Mouse (Mus musculus) E14TG2a.4 (cell line): Measurements from ENCODE around the gene Hoxa10.
A peak's percentile ranks its signal among the peaks of the same experiment; 100 is the strongest.

Experiments
- H3K27me3 ChIP-seq: 2 replicates; pipeline ENCODE4 v1.6.1; 2014; ENCODE audit warnings: low read length, control low read depth; ENCODE audit not compliant: insufficient read depth
- H3K36me3 ChIP-seq: 2 replicates; pipeline ENCODE4 v1.6.1; 2014; ENCODE audit warnings: low read length, control low read depth; ENCODE audit not compliant: insufficient read depth
- H3K4me1 ChIP-seq: replicated peaks from 2 replicates; pipeline ENCODE4 v1.6.1; 2014; ENCODE audit warnings: low read depth, low read length, control low read depth
- H3K4me3 ChIP-seq: replicated peaks from 2 replicates; pipeline ENCODE4 v1.5.1; 2014; ENCODE audit warnings: mild to moderate bottlenecking, low read length
- H3K9me3 ChIP-seq: 2 replicates; pipeline ENCODE4 v1.6.1; 2014; ENCODE audit warnings: low read length, control low read depth
- CTCF ChIP-seq: conservative IDR thresholded peaks from 2 replicates; pipeline ENCODE4 v1.5.1; 2014; ENCODE audit warnings: low read length
- NANOG ChIP-seq: IDR thresholded peaks from 2 replicates; pipeline ENCODE4 v1.6.1; 2014; ENCODE audit warnings: borderline replicate concordance, low read length, mixed read lengths
- POU5F1 ChIP-seq: IDR thresholded peaks from 2 replicates; pipeline ENCODE4 v1.6.1; 2014; ENCODE audit warnings: low read length, borderline replicate concordance

Hoxa10 gene

GRCm38 (mm10) chr6:52273656-52274280, 33.1 kb upstream of the Hoxa10 start:
- peaks cover 41% of the 10 kb centered on the region for H3K4me1 ChIP-seq
- no peak for TF ChIP-seq CTCF
- TF ChIP-seq POU5F1 = no peak
- no peak for TF ChIP-seq NANOG
- H3K4me3 ChIP-seq = peak overlapping the region; percentile 60

GRCm38 (mm10) chr6:52272766-52273655, 32.4 kb upstream of the Hoxa10 start:
- Histone ChIP-seq H3K27me3 (peaks cover 97% of the 10 kb centered on the region), H3K4me3 (peak overlapping the region; percentile 60), H3K9me3 (no peaks in the 10 kb centered on the region), H3K36me3 (no peaks in the 10 kb centered on the region), H3K4me1 (peaks cover 47% of the 10 kb centered on the region)
- TF ChIP-seq NANOG (no peak), POU5F1 (no peak), CTCF (no peak)

More at GRCm38 (mm10) chr6:52273656-52274280, 33.1 kb upstream of the Hoxa10 start:
- Histone ChIP-seq H3K36me3 (no peaks in the 10 kb centered on the region), H3K9me3 (no peaks in the 10 kb centered on the region), H3K27me3 (peaks cover 95% of the 10 kb centered on the region)

- Histone ChIP-seq H3K9me3 (no peaks in the 10 kb centered on the region), H3K27me3 (peaks cover 95% of the 10 kb centered on the region), H3K4me1 (peaks cover 60% of the 10 kb centered on the region), H3K36me3 (no peaks in the 10 kb centered on the region), H3K4me3 (no peak overlapping the region)
- TF ChIP-seq NANOG = no peak; the same call in 1 of the 2 replicates
- TF ChIP-seq CTCF = peak; percentile 73
- TF ChIP-seq POU5F1 = no peak
Measured at GRCm38 (mm10) chr6:52270494-52271480, 30.1 kb upstream of the Hoxa10 start.

GRCm38 (mm10) chr6:52268756-52269155, 28.1 kb upstream of the Hoxa10 start:
- H3K27me3 ChIP-seq = peaks cover 95% of the 10 kb centered on the region
- H3K4me3 ChIP-seq = no peak overlapping the region
- no peaks in the 10 kb centered on the region for H3K36me3 ChIP-seq
- H3K4me1 ChIP-seq = peaks cover 55% of the 10 kb centered on the region
- TF ChIP-seq POU5F1 = no peak
- TF ChIP-seq NANOG = no peak
- no peak for TF ChIP-seq CTCF
- no peaks in the 10 kb centered on the region for H3K9me3 ChIP-seq

GRCm38 (mm10) chr6:52268341-52268740, 27.7 kb upstream of the Hoxa10 start:
- Histone ChIP-seq H3K4me3 (no peak overlapping the region), H3K9me3 (no peaks in the 10 kb centered on the region), H3K27me3 (peaks cover 95% of the 10 kb centered on the region), H3K36me3 (no peaks in the 10 kb centered on the region), H3K4me1 (peaks cover 51% of the 10 kb centered on the region)
- TF ChIP-seq NANOG (no peak), CTCF (no peak), POU5F1 (no peak)

- Histone ChIP-seq H3K27me3 (peaks cover 95% of the 10 kb centered on the region), H3K4me3 (no peak overlapping the region), H3K4me1 (peaks cover 52% of the 10 kb centered on the region), H3K36me3 (no peaks in the 10 kb centered on the region), H3K9me3 (no peaks in the 10 kb centered on the region)
- TF ChIP-seq CTCF (no peak), NANOG (no peak), POU5F1 (no peak)
Measured at GRCm38 (mm10) chr6:52267691-52268090, 27.0 kb upstream of the Hoxa10 start.

GRCm38 (mm10) chr6:52267221-52267620, 26.6 kb upstream of the Hoxa10 start:
- no peaks in the 10 kb centered on the region for H3K36me3 ChIP-seq
- peaks cover 57% of the 10 kb centered on the region for H3K4me1 ChIP-seq
- H3K4me3 ChIP-seq = no peak overlapping the region
- peaks cover 95% of the 10 kb centered on the region for H3K27me3 ChIP-seq
- H3K9me3 ChIP-seq = no peaks in the 10 kb centered on the region
- TF ChIP-seq NANOG (no peak), CTCF (no peak), POU5F1 (no peak)
